Mouse (Mus musculus): ENCODE data around the gene Srpk2. TPM values are rescaled to one million over a fixed set of nuclear protein-coding genes. Genes with fewer than 3 reads are reported as not detected.

Gene Srpk2
- total and polyA plus RNA-seq, 3 experiments, result 20.6 to 31.1 (median 23.3) TPM

- TF ChIP-seq MAZ (IDR thresholded peaks at IDR 0.05; ENCODE audit: low read depth, low read length), result no peak
- peak; percentile 81 for TF ChIP-seq JUND (conservative IDR thresholded peaks at IDR 0.05; ENCODE audit: low read depth, low read length)
- no peak for TF ChIP-seq UBTF (IDR thresholded peaks at IDR 0.05; ENCODE audit: low read depth, low read length)
- TF ChIP-seq ZC3H11A (IDR thresholded peaks at IDR 0.05; ENCODE audit: low read depth, low read length), result no peak
- no peak for TF ChIP-seq POLR2AphosphoS2 (IDR thresholded peaks at IDR 0.05; ENCODE audit: low read depth, low read length)
- no peak; the same call in 1 of the 2 replicates for TF ChIP-seq IRF4 (IDR thresholded peaks at IDR 0.05; ENCODE audit: low read depth, low read length)
- TF ChIP-seq ZNF384 (IDR thresholded peaks at IDR 0.05; ENCODE audit: low read depth, low read length), result peak; percentile 67
- no peak for TF ChIP-seq ZKSCAN1 (IDR thresholded peaks at IDR 0.05; ENCODE audit: borderline replicate concordance, low read depth, low read length)
- no peak for TF ChIP-seq RCOR1 (conservative IDR thresholded peaks at IDR 0.05; ENCODE audit: low read depth, low read length)
- peak; percentile 79 for TF ChIP-seq EP300 (IDR thresholded peaks at IDR 0.05; ENCODE audit: low read length)
- no peak for TF ChIP-seq ELF1 (IDR thresholded peaks at IDR 0.05; ENCODE audit: low read depth, low read length)
- TF ChIP-seq PAX5 (IDR thresholded peaks at IDR 0.05; ENCODE audit: low read length), result no peak
- TF ChIP-seq MEF2A (IDR thresholded peaks at IDR 0.05; ENCODE audit: borderline replicate concordance, low read depth, low read length), result no peak
- no peak for TF ChIP-seq MAFK (IDR thresholded peaks at IDR 0.05; ENCODE audit: insufficient replicate concordance, low read length)
- TF ChIP-seq POLR2A (IDR thresholded peaks at IDR 0.05; ENCODE audit: low read depth, low read length), result no peak
- no peak for TF ChIP-seq USF2 (conservative IDR thresholded peaks at IDR 0.05; ENCODE audit: low read depth, low read length)
- TF ChIP-seq CHD2 (IDR thresholded peaks at IDR 0.05; ENCODE audit: low read length), result 0 out of 2 replicates have a peak, but pooled peaks have one; percentile 22
- TF ChIP-seq TBP (conservative IDR thresholded peaks at IDR 0.05; ENCODE audit: low read depth, low read length), result no peak
- TF ChIP-seq MXI1 (IDR thresholded peaks at IDR 0.05; ENCODE audit: low read depth, low read length), result no peak
- no peak; the same call in 1 of the 2 replicates for TF ChIP-seq MYC (IDR thresholded peaks at IDR 0.05; ENCODE audit: low read depth, low read length)
- 0 out of 2 replicates have a peak, but pooled peaks have one; percentile 13 for TF ChIP-seq MAX (IDR thresholded peaks at IDR 0.05; ENCODE audit: low read length)
- TF ChIP-seq BHLHE40 (IDR thresholded peaks at IDR 0.05; ENCODE audit: low read depth, low read length), result peak; percentile 73; the same call in 1 of the 2 replicates
- no peak for TF ChIP-seq SIN3A (IDR thresholded peaks at IDR 0.05; ENCODE audit: low read length)
- TF ChIP-seq KAT2A (IDR thresholded peaks at IDR 0.05; ENCODE audit: insufficient replicate concordance, low read length), result no peak
- no peak for TF ChIP-seq GABPA (IDR thresholded peaks at IDR 0.05; ENCODE audit: insufficient replicate concordance, low read depth, low read length)
- no peak for TF ChIP-seq TCF12 (IDR thresholded peaks at IDR 0.05; ENCODE audit: low read depth, low read length)
- TF ChIP-seq ETS1 (conservative IDR thresholded peaks at IDR 0.05; ENCODE audit: low read depth, low read length), result peak; percentile 66
- TF ChIP-seq JUN (IDR thresholded peaks at IDR 0.05; ENCODE audit: insufficient read depth, low read depth, low read length), result peak; percentile 90
- TF ChIP-seq NELFE (IDR thresholded peaks at IDR 0.05; ENCODE audit: low read depth, low read length), result no peak
- Histone ChIP-seq H3K4me1 (ENCODE audit: control insufficient read depth in 1 of 2, insufficient read depth in 2 of 2) (peaks cover 12 to 22% of the 10 kb centered on the region in 2 experiments), H3K27ac (ENCODE audit: insufficient read depth, low read depth) (no peak overlapping the region), H3K36me3 (replicated peaks in 1 of 2; ENCODE audit: control insufficient read depth in 1 of 2, insufficient read depth in 1 of 2, low read length in 1 of 2) (no peaks in the 10 kb centered on the region), H3K9ac (ENCODE audit: insufficient read depth, low read depth) (no peak overlapping the region), H3K4me3 (replicated peaks in 1 of 3; ENCODE audit: low read depth in 2 of 3, low read length in 2 of 3, poor library complexity in 1 of 3) (no peak overlapping the region), H3K9me3 (replicated peaks; ENCODE audit: low read length) (no peaks in the 10 kb centered on the region), H3K4me2 (ENCODE audit: insufficient read depth, low read depth, poor library complexity, severe bottlenecking) (no peak overlapping the region; the same call in none of the 2 replicates), H3K79me2 (replicated peaks; ENCODE audit: control insufficient read depth, extremely low read depth, insufficient read depth, poor library complexity, severe bottlenecking) (no peaks in the 10 kb centered on the region), H3K27me3 (replicated peaks) (no peaks in the 10 kb centered on the region)
- in situ Hi-C loops (cut with MboI; ENCODE audit: low pct_ligation_motif_present, low pct_unique_long_range_greater_than_20kb, low sequenced_read_pairs) (loop anchor here (10.0 kb wide), 1 partner anchor 204 kb away; no protein-coding TSS in a partner anchor), dilution Hi-C loops (cut with MboI; ENCODE audit: extremely low pct_ligation_motif_present, extremely low pct_unique_long_range_greater_than_20kb, low sequenced_read_pairs) (no loop called here)
- peak; percentile 58 for DNase-seq (ENCODE audit: extremely low read depth)
Measured at GRCm38 (mm10) chr5:23718881-23719328, 34.5 kb upstream of the Srpk2 start.
